Mouse (Mus musculus) megakaryocyte-erythroid progenitor cell, adult 5 weeks (primary cell): ENCODE results near the gene Fgf3. TPM values are rescaled to one million over a fixed set of nuclear protein-coding genes. Genes with fewer than 3 reads are reported as not detected.

ENCODE experiments used
- polyA plus RNA-seq: library from polyadenylated mRNA; stranded (reverse); fragments of >175 nt; gene quantifications from 2 replicates; pipeline ENCODE4 v1.2.3, GENCODE M21; 2012

Fgf3 gene
- 6.5 TPM in 2 replicates for polyA plus RNA-seq

GRCm38 (mm10) chr7:144837891-144838488, at the start of gene Fgf3:
TSS of gene Fgf3 (plus strand) at chr7:144838083.

GRCm38 (mm10) chr7:144847067-144847466, 9.2 kb downstream of the Fgf3 start, which contains the start of gene Fgf4:
TSS of gene Fgf4 (plus strand) at chr7:144847367.

Other genes starting within 250 kb of the Fgf3 start
- gene Ano1, start 86.1 kb upstream of the Fgf3 start, polyA plus RNA-seq = 0.05 and 0.14 TPM in 2 replicates
- gene Fgf4, start 9.3 kb downstream of the Fgf3 start, polyA plus RNA-seq = not detected in 2 replicates
- 0.04 and 0.29 TPM in 2 replicates for gene Fgf15, start 58.4 kb downstream of the Fgf3 start, polyA plus RNA-seq
- gene LTO1, start 77.0 kb downstream of the Fgf3 start, polyA plus RNA-seq = 25.5 and 28.5 TPM in 2 replicates
- gene Ccnd1, start 101.8 kb downstream of the Fgf3 start, polyA plus RNA-seq = 5.7 and 7.8 TPM in 2 replicates